Mouse (Mus musculus) E14TG2a.4 (cell line): Measurements from ENCODE around the gene Farp1.

ENCODE experiments used
- H3K27me3 ChIP-seq: 2 replicates; pipeline ENCODE4 v1.6.1; 2014; ENCODE audit warnings: low read length, control low read depth; ENCODE audit not compliant: insufficient read depth
- H3K36me3 ChIP-seq: 2 replicates; pipeline ENCODE4 v1.6.1; 2014; ENCODE audit warnings: low read length, control low read depth; ENCODE audit not compliant: insufficient read depth
- H3K4me1 ChIP-seq: replicated peaks from 2 replicates; pipeline ENCODE4 v1.6.1; 2014; ENCODE audit warnings: low read depth, low read length, control low read depth
- H3K4me3 ChIP-seq: replicated peaks from 2 replicates; pipeline ENCODE4 v1.5.1; 2014; ENCODE audit warnings: mild to moderate bottlenecking, low read length
- H3K9me3 ChIP-seq: 2 replicates; pipeline ENCODE4 v1.6.1; 2014; ENCODE audit warnings: low read length, control low read depth
- CTCF ChIP-seq: conservative IDR thresholded peaks from 2 replicates; pipeline ENCODE4 v1.5.1; 2014; ENCODE audit warnings: low read length
- NANOG ChIP-seq: IDR thresholded peaks from 2 replicates; pipeline ENCODE4 v1.6.1; 2014; ENCODE audit warnings: borderline replicate concordance, low read length, mixed read lengths
- POU5F1 ChIP-seq: IDR thresholded peaks from 2 replicates; pipeline ENCODE4 v1.6.1; 2014; ENCODE audit warnings: low read length, borderline replicate concordance

The Farp1 gene

DNA sequence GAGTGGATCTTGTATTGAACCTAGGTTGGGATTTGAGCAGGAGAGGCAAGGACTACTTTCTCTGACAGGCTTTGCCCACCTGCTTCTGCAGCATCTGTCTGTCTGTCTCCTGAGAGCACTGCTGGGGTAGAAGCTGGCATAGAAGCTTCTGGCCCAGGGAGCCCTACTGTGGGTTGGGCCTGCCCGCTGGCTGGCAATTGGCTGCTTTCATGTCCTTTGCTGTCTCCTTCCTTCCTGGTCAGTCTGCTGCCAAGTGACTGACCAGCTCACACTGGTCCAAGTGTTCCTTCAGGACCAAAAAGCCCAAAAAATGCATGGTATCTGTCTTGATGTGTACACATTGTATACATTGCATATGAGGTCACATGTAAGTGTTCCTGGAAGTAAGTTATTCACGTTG lies 228.9 kb downstream of the Farp1 start:
- Histone ChIP-seq H3K9me3 (no peaks in the 10 kb centered on the region), H3K27me3 (no peaks in the 10 kb centered on the region), H3K4me3 (no peak overlapping the region), H3K36me3 (0 out of 2 replicates have a peak, but pooled peaks cover 6% of the 10 kb centered on the region), H3K4me1 (peaks cover 46% of the 10 kb centered on the region)
- no peak for TF ChIP-seq NANOG
- no peak for TF ChIP-seq CTCF
- TF ChIP-seq POU5F1, result no peak

DNA sequence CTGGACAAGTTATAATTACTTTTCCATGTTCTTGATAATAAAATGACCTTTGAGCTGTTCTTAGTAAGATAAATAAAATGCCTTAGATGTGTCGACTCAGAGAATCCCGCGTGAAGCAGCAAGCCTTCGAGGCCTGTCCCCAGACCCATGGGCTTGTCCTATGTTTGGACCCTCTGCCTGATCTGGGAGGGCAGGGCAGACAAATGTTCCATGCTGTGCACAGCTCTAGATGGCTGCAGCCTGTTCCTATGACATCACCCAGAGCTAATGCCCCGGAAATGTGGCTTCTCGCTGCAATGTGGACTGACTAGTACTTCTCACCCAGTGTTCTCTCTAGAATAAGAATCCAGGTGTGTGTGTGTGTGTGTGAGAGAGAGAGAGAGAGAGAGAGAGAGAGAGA lies 229.5 kb downstream of the Farp1 start:
- TF ChIP-seq POU5F1 (no peak), CTCF (no peak), NANOG (no peak)

DNA sequence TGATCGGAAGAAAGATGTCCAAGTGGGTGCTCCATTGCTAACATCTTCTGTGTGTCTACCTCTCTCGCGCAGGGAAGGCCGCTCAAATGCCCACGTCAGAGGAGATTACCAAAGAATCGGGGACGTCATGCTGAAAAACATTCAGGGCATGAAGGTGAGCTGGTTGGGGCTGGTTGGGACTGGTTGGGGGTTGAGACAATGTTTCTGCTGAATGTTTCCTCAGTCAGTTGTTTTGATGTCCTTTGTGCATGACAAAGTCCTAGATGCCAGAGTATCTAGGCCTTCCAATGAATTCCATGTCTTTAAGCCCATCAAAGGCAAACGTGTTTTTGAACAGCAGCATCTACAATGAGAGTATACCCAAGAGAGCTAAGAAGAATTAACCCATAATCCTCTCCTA lies 232.8 kb downstream of the Farp1 start:
- TF ChIP-seq POU5F1 (no peak), NANOG (no peak), CTCF (no peak)

More for the DNA sequence above, 229.5 kb downstream of the Farp1 start:
- H3K4me1 ChIP-seq, result peaks cover 41% of the 10 kb centered on the region
- H3K36me3 ChIP-seq, result 0 out of 2 replicates have a peak, but pooled peaks cover 6% of the 10 kb centered on the region
- H3K9me3 ChIP-seq, result no peaks in the 10 kb centered on the region
- H3K4me3 ChIP-seq, result no peak overlapping the region
- no peaks in the 10 kb centered on the region for H3K27me3 ChIP-seq

DNA sequence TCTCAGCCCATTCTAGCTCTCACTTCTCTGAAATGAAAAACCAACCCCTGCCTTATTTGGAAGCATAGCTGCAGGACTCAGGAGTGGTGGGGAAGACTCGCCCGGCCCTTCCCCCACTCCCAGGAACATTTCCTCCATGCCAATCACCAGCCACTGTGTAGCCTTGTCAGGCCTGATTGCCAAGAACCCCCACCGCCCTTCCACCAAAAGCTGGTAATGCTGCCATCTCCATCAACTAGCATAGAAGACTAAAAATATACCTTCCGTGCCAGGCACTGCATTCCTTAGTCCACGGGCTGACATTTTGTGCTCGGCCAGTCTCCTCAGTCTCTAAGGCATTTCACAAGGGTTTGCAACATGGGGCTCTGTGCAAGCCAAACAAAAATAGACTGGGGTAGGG lies 235.5 kb downstream of the Farp1 start:
- TF ChIP-seq POU5F1, result no peak
- TF ChIP-seq CTCF, result no peak
- TF ChIP-seq NANOG, result no peak
- H3K4me3 ChIP-seq, result no peak overlapping the region
- no peaks in the 10 kb centered on the region for H3K27me3 ChIP-seq
- H3K36me3 ChIP-seq, result 0 out of 2 replicates have a peak, but pooled peaks cover 3% of the 10 kb centered on the region
- H3K9me3 ChIP-seq, result no peaks in the 10 kb centered on the region
- peaks cover 44% of the 10 kb centered on the region for H3K4me1 ChIP-seq

More for the DNA sequence above, 232.8 kb downstream of the Farp1 start:
- Histone ChIP-seq H3K4me3 (no peak overlapping the region), H3K36me3 (0 out of 2 replicates have a peak, but pooled peaks cover 6% of the 10 kb centered on the region), H3K9me3 (no peaks in the 10 kb centered on the region), H3K4me1 (peaks cover 46% of the 10 kb centered on the region), H3K27me3 (no peaks in the 10 kb centered on the region)

GRCm38 (mm10) chr14:121274985-121275384 lies 240.0 kb downstream of the Farp1 start:
- H3K4me1 ChIP-seq, result peaks cover 22% of the 10 kb centered on the region
- no peaks in the 10 kb centered on the region for H3K9me3 ChIP-seq
- no peaks in the 10 kb centered on the region for H3K27me3 ChIP-seq
- H3K4me3 ChIP-seq, result no peak overlapping the region
- peaks cover 3% of the 10 kb centered on the region for H3K36me3 ChIP-seq
- TF ChIP-seq CTCF (no peak), POU5F1 (no peak), NANOG (no peak)

DNA sequence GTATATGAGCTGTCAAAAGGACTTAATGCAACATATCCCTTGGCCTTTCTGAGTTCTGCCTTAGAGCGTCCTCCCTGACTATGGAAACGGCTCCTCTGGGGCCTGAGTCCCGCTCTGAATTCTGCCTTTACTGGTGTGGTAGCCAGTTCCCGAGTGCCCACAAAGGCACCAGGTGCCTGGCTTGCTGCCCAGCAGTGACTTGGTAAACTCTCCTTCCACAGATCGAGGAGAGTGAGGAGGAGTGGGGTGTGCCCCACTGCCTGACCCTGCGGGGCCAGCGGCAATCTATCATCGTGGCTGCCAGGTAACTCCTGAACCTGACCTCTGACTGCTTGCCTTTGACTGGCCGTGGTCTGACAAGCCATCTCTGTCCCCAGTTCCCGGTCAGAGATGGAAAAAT lies 241.0 kb downstream of the Farp1 start:
- no peak for TF ChIP-seq CTCF
- Histone ChIP-seq H3K4me1 (peaks cover 24% of the 10 kb centered on the region), H3K9me3 (no peaks in the 10 kb centered on the region), H3K36me3 (peaks cover 7% of the 10 kb centered on the region), H3K4me3 (no peak overlapping the region), H3K27me3 (no peaks in the 10 kb centered on the region)

DNA sequence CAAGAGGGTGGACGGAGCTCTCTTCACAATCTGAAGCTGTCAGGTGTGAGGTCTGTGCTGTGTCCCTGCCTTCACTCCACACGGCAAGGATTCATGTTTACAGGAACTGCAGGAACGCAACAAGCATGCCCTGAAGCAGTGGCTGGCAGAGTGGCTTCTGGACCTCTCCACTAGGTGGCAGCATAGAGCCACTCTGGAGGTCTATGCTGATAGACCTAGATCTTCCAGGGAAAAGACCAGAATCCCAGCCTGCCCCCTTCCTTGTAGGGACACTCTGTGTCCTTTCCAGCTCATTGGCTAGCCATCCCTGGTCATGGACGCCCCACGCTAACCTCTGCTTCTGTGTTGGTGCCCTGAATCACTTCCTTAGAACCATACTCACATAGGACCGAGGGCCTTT lies 244.1 kb downstream of the Farp1 start:
- Histone ChIP-seq H3K36me3 (peaks cover 26% of the 10 kb centered on the region), H3K27me3 (no peaks in the 10 kb centered on the region), H3K4me3 (no peak overlapping the region), H3K4me1 (peaks cover 37% of the 10 kb centered on the region), H3K9me3 (no peaks in the 10 kb centered on the region)
- TF ChIP-seq POU5F1 (no peak), CTCF (peak; percentile 86), NANOG (no peak)

- peaks cover 39% of the 10 kb centered on the region for H3K4me1 ChIP-seq
- H3K36me3 ChIP-seq, result peaks cover 41% of the 10 kb centered on the region
- no peaks in the 10 kb centered on the region for H3K9me3 ChIP-seq
- no peaks in the 10 kb centered on the region for H3K27me3 ChIP-seq
- no peak overlapping the region for H3K4me3 ChIP-seq
- TF ChIP-seq POU5F1, result no peak
- no peak for TF ChIP-seq NANOG
- TF ChIP-seq CTCF, result no peak
These were observed 245.8 kb downstream of the Farp1 start for GRCm38 (mm10) chr14:121280601-121281335.

DNA sequence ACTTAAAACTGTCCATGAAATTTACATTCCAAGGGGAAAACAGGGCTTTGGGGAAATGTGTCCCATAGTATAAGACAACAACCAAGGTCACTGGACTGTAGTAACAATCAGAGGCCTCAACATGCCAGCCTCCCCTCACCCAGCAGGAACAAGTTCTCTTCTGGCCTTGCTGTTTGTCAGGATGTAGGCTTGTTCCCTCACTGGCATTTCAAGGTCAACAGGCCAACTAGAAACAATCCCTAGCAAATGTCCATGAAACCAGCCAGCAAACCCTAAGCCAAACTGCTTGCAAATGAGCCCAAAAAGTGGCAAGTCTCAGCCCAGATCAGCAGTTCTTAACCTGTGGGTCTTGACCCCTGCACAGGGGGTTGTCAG lies 246.3 kb downstream of the Farp1 start:
- no peak overlapping the region for H3K4me3 ChIP-seq
- no peaks in the 10 kb centered on the region for H3K9me3 ChIP-seq
- no peak for TF ChIP-seq CTCF
- no peak for TF ChIP-seq POU5F1
- TF ChIP-seq NANOG, result no peak
- no peaks in the 10 kb centered on the region for H3K27me3 ChIP-seq
- H3K4me1 ChIP-seq, result peaks cover 45% of the 10 kb centered on the region
- peaks cover 47% of the 10 kb centered on the region for H3K36me3 ChIP-seq
